Mouse (Mus musculus) T-cell, adult 66 days (primary cell): ENCODE results near the gene Dhx30. TPM values are rescaled to one million over a fixed set of nuclear protein-coding genes. Genes with fewer than 3 reads are reported as not detected.

Experiments used
- total RNA-seq, 2 experiments: library from RNA; stranded (reverse); gene quantifications; 3 replicates in 1 of 2; 4 replicates in 1 of 2; pipeline ENCODE4 v1.2.4; 2023

Dhx30 gene
- 100 to 1,000 TPM; 139 to 144 TPM for total RNA-seq

GRCm38 (mm10) chr9:110117779-110118139 is at the start of gene Dhx30:
Gene Dhx30 (minus strand): TSS chr9:110117830.

GRCm38 (mm10) chr9:110116977-110117778 is 452 bp downstream of the Dhx30 start, which contains the start of gene Smarcc1:
Gene Smarcc1 (plus strand): TSS chr9:110117708.

Other genes starting within 250 kb of the Dhx30 start
- 10 to 100 TPM; 10.6 to 15.0 TPM for gene Cdc25a, start 242.3 kb downstream of the Dhx30 start, total RNA-seq
- 100 to 1,000 TPM; 101 to 118 TPM for gene Map4, start 186.4 kb downstream of the Dhx30 start, total RNA-seq
- gene Smarcc1, start 122 bp downstream of the Dhx30 start, total RNA-seq, result 10 to 100 TPM; 65.3 to 73.0 TPM
- 1 to 10 TPM; 5.7 to 6.7 TPM for gene Cspg5, start 126.0 kb upstream of the Dhx30 start, total RNA-seq
- gene Elp6, start 187.3 kb upstream of the Dhx30 start, total RNA-seq, result 1 to 10 TPM; 8.8 to 9.0 TPM
- 100 to 1,000 TPM in 1 of 2 experiments, 10 to 100 TPM in 1; 87.8 to 116 TPM for gene Scap, start 215.5 kb upstream of the Dhx30 start, total RNA-seq